Mouse (Mus musculus): Measurements from ENCODE around the gene Tas2r144.

- TF ChIP-seq POLR2A (IDR thresholded peaks at IDR 0.05; ENCODE audit: borderline replicate concordance, low read depth, low read length) (no peak), CTCF (IDR thresholded peaks at IDR 0.05; ENCODE audit: low read depth, low read length) (no peak)
Observed at GRCm38 (mm10) chr6:42253103-42253502, 38.0 kb downstream of the Tas2r144 start.
